Mouse (Mus musculus) embryonic facial prominence, embryonic 11.5 days (tissue): Measurements from ENCODE around the gene Tmem8. TPM values are rescaled to one million over a fixed set of nuclear protein-coding genes. Genes with fewer than 3 reads are reported as not detected.

Experiments
- ATAC-seq: fragments of 200-750 bp; cut with Nextera tagmentation; replicated peaks from 2 replicates; pipeline ENCODE4 v1.8.0; 2017; ENCODE audit warnings: low read depth; ENCODE audit not compliant: insufficient number of reproducible peaks, low FRiP score, low TSS enrichment
- DNase-seq: peaks from one replicate; pipeline ENCODE4 v3.0.0-alpha.2; 2015; ENCODE audit warnings: low spot score
- H3K27ac ChIP-seq: fragments of 300-500 bp; sonication (generic); replicated peaks from 2 replicates; pipeline ENCODE4 v1.5.1; 2014; ENCODE audit warnings: mild to moderate bottlenecking, low read depth, low read length, control low read depth
- H3K27me3 ChIP-seq: fragments of 300-500 bp; sonication (generic); 2 replicates; pipeline ENCODE4 v1.6.1; 2014; ENCODE audit warnings: mild to moderate bottlenecking, low read length, moderate library complexity, mixed read lengths; ENCODE audit not compliant: control insufficient read depth, insufficient read depth
- H3K36me3 ChIP-seq: fragments of 300-500 bp; sonication (generic); replicated peaks from 2 replicates; pipeline ENCODE4 v1.6.1; 2014; ENCODE audit warnings: low read depth, mild to moderate bottlenecking, low read length, moderate library complexity, mixed read lengths; ENCODE audit not compliant: control insufficient read depth, insufficient read depth
- H3K4me1 ChIP-seq: fragments of 300-500 bp; sonication (generic); 2 replicates; pipeline ENCODE4 v1.6.1; 2014; ENCODE audit warnings: low read length, mixed read lengths; ENCODE audit not compliant: control insufficient read depth, insufficient read depth
- H3K4me2 ChIP-seq: fragments of 300-500 bp; sonication (generic); 2 replicates; pipeline ENCODE4 v1.6.1; 2014; ENCODE audit warnings: low read depth, mild to moderate bottlenecking, control low read depth, low read length, moderate library complexity
- H3K4me3 ChIP-seq: fragments of 300-500 bp; sonication (generic); 2 replicates; pipeline ENCODE4 v1.5.1; 2014; ENCODE audit warnings: low read depth, low read length, control low read depth
- H3K9ac ChIP-seq: fragments of 300-500 bp; sonication (generic); replicated peaks from 2 replicates; pipeline ENCODE4 v1.6.1; 2014; ENCODE audit warnings: mild to moderate bottlenecking, control low read depth, low read length
- H3K9me3 ChIP-seq: fragments of 300-500 bp; sonication (generic); replicated peaks from 2 replicates; pipeline ENCODE4 v1.6.1; 2016; ENCODE audit warnings: mild to moderate bottlenecking, low read length, inconsistent platforms, mixed read lengths; ENCODE audit not compliant: control insufficient read depth
- WGBS: fragments of 180-500 bp; shearing (Covaris S2); extraction: QIAGEN DNeasy Blood & Tissue Kit; methylation state at CpG from one replicate; pipeline ENCODE4 v1.1.7; 2014; 5-methylcytosine and 5-hydroxymethylcytosine counted together
- polyA plus RNA-seq: library from polyadenylated mRNA; unstranded; fragments of >200 nt; fragmentation: Nextera tagmentation; extraction: Ambion mirVana; gene quantifications from 2 replicates; pipeline ENCODE4 v1.2.1, GENCODE M21; 2014

The Tmem8 gene
- polyA plus RNA-seq, 1 experiment from 2014 or later, result 0.48 TPM

DNA sequence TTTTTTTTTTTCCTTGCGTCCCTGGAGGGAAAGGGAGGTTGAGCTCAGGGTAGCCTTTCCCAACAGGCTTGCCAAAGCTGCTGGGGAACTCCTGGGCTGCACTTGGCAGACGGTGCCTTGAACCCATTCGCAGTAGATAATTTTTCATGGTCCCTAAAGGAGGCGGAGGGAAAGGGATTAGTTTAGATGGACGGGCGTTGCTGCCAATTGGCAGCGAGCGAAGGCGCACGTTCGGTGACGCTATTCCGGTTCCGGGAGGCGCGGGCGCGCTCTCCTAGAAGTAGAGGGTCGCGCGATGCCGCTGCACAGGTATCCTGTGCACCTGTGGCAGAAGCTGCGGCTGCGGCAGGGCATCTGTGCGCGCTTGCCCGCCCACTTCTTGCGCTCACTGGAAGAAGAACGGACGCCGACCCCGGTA lies 10.2 kb downstream of the Tmem8 start, which contains the start of gene Mrpl28:
TSS of gene Mrpl28 (plus strand) at position 234 of the 418 bp plus-strand sequence.
- ATAC-seq (peak; percentile 81), DNase-seq (peak; percentile 97)
- Histone ChIP-seq H3K4me2 (peak within 1 kb of the TSS; percentile 79), H3K36me3 (peaks cover 6% of the 10 kb centered on the region), H3K27me3 (no peaks in the 10 kb centered on the region), H3K27ac (no peak within 1 kb of the TSS), H3K4me1 (peaks cover 6% of the 10 kb centered on the region; the same call in 1 of the 2 replicates), H3K9me3 (no peaks in the 10 kb centered on the region), H3K4me3 (peak within 1 kb of the TSS; percentile 64), H3K9ac (peak within 1 kb of the TSS; percentile 56)
- WGBS, result under 1% methylated on average over 32 of the region's 32 CpGs

DNA sequence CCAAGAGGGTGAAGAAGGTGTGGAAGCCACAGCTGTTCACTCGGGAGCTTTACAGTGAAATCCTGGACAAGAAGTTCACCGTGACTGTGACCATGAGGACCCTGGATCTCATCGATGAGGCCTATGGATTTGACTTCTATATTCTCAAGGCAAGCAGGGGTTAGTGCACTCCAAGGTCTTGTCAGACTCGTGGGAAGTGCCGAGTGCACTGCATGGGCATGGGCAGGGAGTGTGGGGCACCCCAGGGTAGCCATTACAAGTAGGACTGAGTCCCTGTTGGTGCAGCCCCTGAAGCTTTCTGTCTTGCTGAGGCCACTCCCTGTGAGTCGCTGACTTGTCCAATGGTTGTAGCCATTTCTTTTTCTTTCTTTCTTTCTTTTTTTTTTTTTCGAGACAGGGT lies 11.5 kb downstream of the Tmem8 start:
- H3K4me3 ChIP-seq, result peak overlapping the region; percentile 64
- H3K9me3 ChIP-seq, result no peaks in the 10 kb centered on the region
- no peak overlapping the region for H3K27ac ChIP-seq
- peak overlapping the region; percentile 56; the same call in 1 of the 2 replicates for H3K9ac ChIP-seq
- peaks cover 6% of the 10 kb centered on the region; the same call in 1 of the 2 replicates for H3K4me1 ChIP-seq
- 87% methylated on average over 7 of the region's 7 CpGs for WGBS
- H3K36me3 ChIP-seq, result peaks cover 8% of the 10 kb centered on the region
- peak overlapping the region; percentile 79 for H3K4me2 ChIP-seq
- DNase-seq (no peak), ATAC-seq (no peak)
- no peaks in the 10 kb centered on the region for H3K27me3 ChIP-seq

DNA sequence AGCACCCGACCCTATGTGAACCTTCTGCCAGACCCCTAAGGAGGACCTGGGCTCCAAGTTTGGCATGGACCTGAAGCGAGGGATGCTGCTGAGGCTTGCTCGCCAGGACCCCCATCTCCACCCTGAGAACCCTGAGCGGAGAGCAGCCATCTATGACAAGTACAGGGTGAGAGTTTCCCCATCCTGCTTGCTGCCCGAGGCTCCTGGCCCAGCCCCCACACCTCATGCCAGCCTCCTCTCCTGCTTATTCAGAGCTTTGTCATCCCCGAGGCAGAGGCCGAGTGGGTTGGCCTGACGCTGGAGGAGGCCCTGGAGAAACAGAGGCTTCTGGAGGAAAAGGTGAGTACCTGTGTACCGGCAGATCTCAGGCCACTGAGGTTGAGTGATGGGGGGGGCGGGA lies 12.1 kb downstream of the Tmem8 start:
- no peak overlapping the region for H3K27ac ChIP-seq
- no peak for DNase-seq
- no peak overlapping the region for H3K9ac ChIP-seq
- 95% methylated on average over 10 of the region's 10 CpGs for WGBS
- H3K27me3 ChIP-seq, result no peaks in the 10 kb centered on the region
- no peak overlapping the region for H3K4me2 ChIP-seq
- peaks cover 11% of the 10 kb centered on the region for H3K36me3 ChIP-seq
- H3K9me3 ChIP-seq, result no peaks in the 10 kb centered on the region
- no peak overlapping the region for H3K4me3 ChIP-seq
- peaks cover 6% of the 10 kb centered on the region; the same call in 1 of the 2 replicates for H3K4me1 ChIP-seq
- no peak for ATAC-seq

DNA sequence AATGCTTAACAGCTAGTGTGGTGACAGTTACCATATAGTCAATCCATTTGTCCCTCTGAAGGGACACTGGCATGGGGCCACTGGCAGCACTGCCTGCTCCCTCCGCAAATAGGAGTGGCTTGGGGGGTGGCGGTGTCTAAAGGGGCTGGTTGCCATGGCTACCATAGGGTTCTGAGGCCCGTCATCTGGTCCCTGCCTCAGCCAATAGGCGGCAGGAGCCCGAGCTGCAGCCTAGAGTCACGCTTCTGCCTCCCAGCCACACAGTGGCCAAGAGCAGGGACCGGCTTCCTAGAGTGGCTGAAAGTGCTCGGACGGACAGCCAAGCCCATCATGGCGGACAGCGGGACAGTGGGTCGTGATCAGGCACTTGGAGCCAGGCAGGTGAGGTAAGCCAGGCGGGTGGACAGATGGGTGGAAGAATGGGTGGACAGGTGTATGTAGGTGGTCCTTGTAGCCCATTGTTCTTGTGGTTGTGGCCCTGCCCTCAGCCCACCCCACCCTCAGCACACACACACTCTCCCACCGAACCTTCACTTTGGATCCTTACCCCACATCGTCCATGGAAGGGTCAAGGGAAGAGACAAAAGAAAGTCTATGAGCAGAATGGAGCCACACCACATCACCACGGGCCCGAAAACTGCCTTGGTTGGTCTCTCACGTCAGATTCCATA lies 18.1 kb downstream of the Tmem8 start:
- Histone ChIP-seq H3K4me3 (no peak overlapping the region), H3K4me2 (no peak overlapping the region), H3K4me1 (no peaks in the 10 kb centered on the region), H3K36me3 (peaks cover 8% of the 10 kb centered on the region), H3K9ac (no peak overlapping the region), H3K9me3 (no peaks in the 10 kb centered on the region), H3K27me3 (no peaks in the 10 kb centered on the region), H3K27ac (no peak overlapping the region)
- WGBS, result 83% methylated on average over 18 of the region's 18 CpGs
- ATAC-seq (no peak), DNase-seq (no peak)

DNA sequence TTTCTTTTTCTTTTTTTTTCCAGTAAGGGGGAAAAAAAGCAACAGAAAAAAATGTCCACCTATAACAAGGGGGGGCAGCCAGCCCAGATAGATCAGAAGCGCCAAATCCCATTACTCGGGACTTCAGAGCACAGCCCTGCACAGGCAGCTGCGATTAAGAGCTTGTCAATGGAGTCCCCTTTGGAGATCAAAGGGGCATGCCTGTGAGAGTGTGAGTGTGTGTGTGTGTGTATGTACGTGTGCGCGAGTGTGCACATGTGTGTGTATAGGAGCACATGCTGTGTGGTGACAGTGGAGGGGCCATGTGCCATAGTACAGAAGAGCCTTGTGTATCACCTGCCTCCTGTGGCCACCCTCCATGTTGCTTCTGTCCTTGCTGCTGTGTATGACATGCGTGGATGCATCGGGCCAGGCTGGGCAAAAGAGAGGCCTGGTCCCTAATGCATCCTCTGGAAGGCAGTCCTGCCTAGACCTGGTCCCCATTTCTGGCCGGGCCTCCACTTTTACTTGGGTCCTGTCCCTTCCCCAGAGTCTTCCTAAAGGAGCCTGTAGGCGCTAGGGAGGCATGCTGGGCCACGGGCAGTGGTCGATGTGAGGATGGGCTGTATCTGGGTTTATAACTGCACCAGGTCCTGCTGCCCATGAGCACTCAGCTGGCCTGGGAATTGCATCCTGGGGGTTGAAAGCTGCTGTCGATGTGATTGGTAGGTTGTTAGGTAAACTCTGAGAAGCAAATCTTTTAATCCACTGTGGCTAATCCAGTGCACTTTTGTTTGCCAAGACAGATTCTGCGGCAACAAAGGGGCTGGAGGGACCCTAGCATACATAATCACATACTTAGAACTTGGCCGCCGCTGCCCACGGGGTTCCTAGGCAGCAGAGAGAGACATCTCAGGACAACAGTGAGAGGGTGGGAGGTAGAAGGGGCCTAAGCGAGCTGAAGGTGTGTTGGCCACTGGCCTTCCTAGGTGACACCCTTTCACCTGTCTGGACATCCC lies 19.1 kb downstream of the Tmem8 start:
- Histone ChIP-seq H3K4me2 (no peak overlapping the region), H3K9me3 (no peaks in the 10 kb centered on the region), H3K27ac (no peak overlapping the region), H3K4me1 (no peaks in the 10 kb centered on the region), H3K27me3 (no peaks in the 10 kb centered on the region), H3K36me3 (peaks cover 5% of the 10 kb centered on the region), H3K4me3 (no peak overlapping the region), H3K9ac (no peak overlapping the region)
- ATAC-seq (no peak), DNase-seq (no peak)
- WGBS, result 86% methylated on average over 18 of the region's 18 CpGs

DNA sequence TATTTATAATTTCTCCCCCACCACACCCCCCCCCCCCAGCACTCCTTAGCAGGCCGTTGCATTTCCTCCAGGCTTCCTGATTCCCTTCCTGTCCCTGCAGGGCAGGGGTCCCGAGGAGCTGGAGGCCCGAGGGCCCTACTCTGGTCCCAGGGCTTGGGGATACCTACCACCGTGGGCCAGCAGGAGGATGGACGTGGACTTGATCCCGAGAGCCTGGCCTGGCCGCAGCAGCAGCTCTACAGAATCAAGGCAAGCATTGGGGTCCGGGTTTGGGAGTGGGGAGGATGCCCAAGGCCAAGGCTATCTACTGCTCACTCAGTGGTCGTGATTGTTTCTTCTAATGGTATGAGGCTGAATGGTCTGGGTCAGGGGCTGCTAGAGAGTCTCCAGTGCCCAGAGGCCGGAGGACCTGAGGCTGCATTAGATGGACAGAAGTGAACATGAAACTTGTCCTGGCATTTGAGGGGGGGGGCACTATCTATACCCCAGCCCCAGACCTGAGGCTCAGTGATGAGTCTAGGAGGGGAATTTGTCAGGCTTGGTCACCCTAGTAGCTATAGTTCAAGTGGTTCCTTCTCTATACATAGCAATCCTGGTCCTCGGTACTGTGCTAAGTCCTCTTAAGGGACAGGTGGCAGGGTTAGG lies 24.1 kb downstream of the Tmem8 start:
- Histone ChIP-seq H3K4me2 (no peak overlapping the region), H3K4me3 (no peak overlapping the region), H3K9me3 (no peaks in the 10 kb centered on the region), H3K27ac (no peak overlapping the region), H3K4me1 (peaks cover 3% of the 10 kb centered on the region; the same call in 1 of the 2 replicates), H3K9ac (no peak overlapping the region), H3K36me3 (no peaks in the 10 kb centered on the region), H3K27me3 (no peaks in the 10 kb centered on the region)
- ATAC-seq (no peak), DNase-seq (no peak)
- WGBS, result 85% methylated on average over 11 of the region's 11 CpGs

DNA sequence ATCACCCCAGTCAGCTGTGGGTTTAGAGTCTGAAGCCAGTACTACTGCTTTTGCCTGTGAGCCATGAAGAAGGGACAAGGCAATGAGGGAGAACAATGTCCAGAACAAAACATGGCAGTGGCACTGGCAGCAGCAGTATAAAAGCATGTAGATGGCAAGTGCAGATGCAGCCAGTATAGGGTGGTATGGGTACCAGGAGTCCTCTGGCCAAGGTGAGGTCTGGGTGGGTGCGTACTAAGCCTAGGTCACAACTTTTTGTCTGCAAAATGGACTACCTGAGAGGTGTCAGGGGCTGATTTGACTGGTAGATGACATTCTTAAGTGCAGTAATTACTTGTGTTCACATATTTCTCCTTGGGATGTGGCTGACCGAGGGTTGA lies 24.6 kb downstream of the Tmem8 start:
- ATAC-seq (no peak), DNase-seq (no peak)
- Histone ChIP-seq H3K27me3 (no peaks in the 10 kb centered on the region), H3K4me3 (peak overlapping the region; percentile 87), H3K9me3 (no peaks in the 10 kb centered on the region), H3K4me1 (peaks cover 3% of the 10 kb centered on the region; the same call in 1 of the 2 replicates), H3K4me2 (peak overlapping the region; percentile 57), H3K9ac (peak overlapping the region; percentile 58; the same call in 1 of the 2 replicates), H3K36me3 (peaks cover under 1% of the 10 kb centered on the region), H3K27ac (no peak overlapping the region)
- WGBS, result 83% methylated on average over 2 of the region's 2 CpGs
